Mouse (Mus musculus) heart, postnatal 0 days (tissue): ENCODE results near the gene Uqcc2.

ENCODE experiments used
- CTCF ChIP-seq: IDR thresholded peaks from 2 replicates; pipeline ENCODE4 v1.5.1; 2016; ENCODE audit warnings: antibody characterized with exemption, control low read depth, low read depth
- EP300 ChIP-seq: IDR thresholded peaks from 2 replicates; pipeline ENCODE4 v1.6.1; 2016; ENCODE audit warnings: antibody characterized with exemption, low read depth

DNA sequence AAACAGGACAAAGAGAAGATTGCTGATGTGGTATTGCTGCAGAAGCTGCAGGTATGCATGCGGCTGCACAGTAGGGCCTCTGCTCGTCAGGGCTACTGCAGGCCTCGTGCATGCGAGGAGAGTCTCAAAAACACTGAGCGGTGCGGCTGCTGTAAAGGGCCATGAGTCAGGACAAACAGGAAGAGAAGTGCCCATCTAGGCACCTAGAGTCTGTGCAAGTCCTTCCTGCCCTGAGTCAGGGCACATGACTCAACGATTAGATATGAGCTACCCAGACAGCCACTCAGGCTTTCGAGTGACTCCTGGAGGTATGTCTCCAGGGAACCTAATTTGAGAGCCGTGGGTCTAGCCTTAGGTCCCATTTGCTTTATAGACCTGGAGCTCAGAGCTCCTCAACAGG, 50.1 kb downstream of the Uqcc2 start:
- TF ChIP-seq CTCF (no peak), EP300 (no peak)
